Mouse (Mus musculus) urinary bladder, postnatal 0 days (tissue): ENCODE results near the gene Gm21173. TPM values are rescaled to one million over a fixed set of nuclear protein-coding genes. Genes with fewer than 3 reads are reported as not detected.

ENCODE experiments used
- polyA plus RNA-seq: library from polyadenylated mRNA; unstranded; fragments of >200 nt; fragmentation: Nextera tagmentation; extraction: Ambion mirVana; gene quantifications from 2 replicates; pipeline ENCODE4 v1.2.1, GENCODE M21; 2015

The Gm21173 gene
- polyA plus RNA-seq: not detected in 2 replicates

DNA sequence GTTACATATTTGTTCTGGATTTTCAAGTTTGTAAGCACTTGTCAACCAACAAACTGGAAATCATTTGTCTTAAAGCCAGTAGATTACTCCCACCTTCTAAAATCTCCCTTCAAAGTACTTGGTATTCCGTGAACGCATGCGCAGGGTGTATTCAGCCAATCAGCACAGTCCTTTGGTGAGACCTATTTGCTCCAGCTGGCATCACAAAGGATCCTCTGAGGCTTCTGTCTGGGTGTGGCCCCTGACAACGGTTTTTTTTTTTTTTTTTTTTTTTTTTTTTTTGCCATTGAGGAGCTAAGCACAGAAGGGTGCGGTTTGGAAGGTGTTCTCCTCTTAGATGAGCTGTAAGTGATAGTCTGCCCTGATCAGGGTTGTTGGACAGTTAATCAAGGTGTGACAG lies at the start of gene Gm21173:
TSS of gene Gm21173 (plus strand) at position 301 of the 400 bp plus-strand sequence.

